ENCODE assay signal across 16 mouse cellular contexts in the genomic region with DNA sequence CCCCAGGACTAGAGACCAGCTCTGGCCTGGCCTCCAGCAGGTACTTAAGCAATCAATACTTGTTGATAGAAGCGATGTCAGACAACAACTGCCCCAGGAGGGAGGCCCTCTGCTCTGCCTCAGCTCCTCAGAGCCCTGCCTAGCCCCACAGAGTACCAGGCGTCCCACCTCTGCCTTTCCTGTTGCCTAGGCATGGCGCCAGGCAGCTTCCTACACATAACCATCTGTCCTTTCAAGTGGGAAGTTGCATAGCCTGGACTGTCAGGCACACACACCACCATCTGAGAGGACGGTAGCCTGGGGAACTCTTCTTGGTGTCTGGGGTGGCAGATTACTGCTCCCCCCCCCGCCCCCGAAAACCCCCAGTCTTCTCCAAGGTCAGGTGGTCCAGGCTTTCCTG. TPM values are rescaled to one million over a fixed set of nuclear protein-coding genes. Genes with fewer than 3 reads are reported as not detected.
DNase-seq lines count a peak whose midpoint lies in the region; ATAC-seq and TF ChIP-seq lines count a peak whose summit lies in the region.
"Had no signal": no experiment of that assay in that cellular context is flagged by ENCODE, and none has a peak within 500 bp of the region (broad histone marks: within the 10 kb centered on the region; RNA-seq: fewer than 3 reads in every experiment).

No protein-coding gene starts in this region.

- H3K4me3 ChIP-seq in cerebellum, adult 2 months (replicated peaks; ENCODE audit: insufficient read depth, low read depth, low read length), result no peak overlapping the region
- H3K4me3 ChIP-seq: embryonic facial prominence, embryonic 13.5 days; limb, embryonic 15.5 days had no signal

- TF ChIP-seq POLR2A in cerebellum, adult 2 months (IDR thresholded peaks at IDR 0.05; ENCODE audit: borderline replicate concordance, insufficient read depth, low read length), result no peak

- no peaks in the 10 kb centered on the region; the same call in 1 of the 2 replicates for H3K4me1 ChIP-seq in cerebellum, adult 2 months (ENCODE audit: control insufficient read depth, insufficient read depth, low read length)

- no peak for TF ChIP-seq CTCF in cerebellum, adult 2 months (IDR thresholded peaks at IDR 0.05; ENCODE audit: borderline replicate concordance, insufficient read depth, low read depth, low read length)

- ATAC-seq in common myeloid progenitor, adult 5-6 weeks (replicated peaks; ENCODE audit: low read depth, poor library complexity, severe bottlenecking), result peak; percentile 51; the same call in 1 of the 2 replicates
- peak; percentile 70 for ATAC-seq in megakaryocyte progenitor cell, adult 5-6 weeks (replicated peaks; ENCODE audit: poor library complexity)
- ATAC-seq: forebrain, embryonic 14.5 days; intestine, postnatal 0 days had no signal

- DNase-seq in kidney, adult 9 months, result peak; percentile 47
- no peak for DNase-seq in kidney, adult 18-20 months
- peak; percentile 60 to 66 for DNase-seq in layer of hippocampus, postnatal 36 days
- no peak for DNase-seq in testis, postnatal 14 days (ENCODE audit: low spot score)
- DNase-seq in cerebellum, adult 2 months, result no peak
- no peak for DNase-seq in adrenal gland, postnatal 25 days
- DNase-seq: cerebellum, postnatal 25 days; heart, adult 18-20 months; thymus, postnatal 25 days had no signal

- 47% methylated on average over 6 of the region's 6 CpGs for WGBS in cerebellum, adult 2 months

- no peak overlapping the region for H3K27ac ChIP-seq in cerebellum, adult 2 months (ENCODE audit: insufficient read depth, low read length)
- H3K27ac ChIP-seq: embryonic facial prominence, embryonic 13.5 days; macrophage had no signal

- H3K27me3 ChIP-seq in cerebellum, adult 2 months (ENCODE audit: control insufficient read depth, insufficient read depth, low read length), result no peaks in the 10 kb centered on the region
- H3K27me3 ChIP-seq: embryonic facial prominence, embryonic 13.5 days; limb, embryonic 15.5 days had no signal

RNA-seq across cellular contexts. Expression of gene Rflna, which starts 6.2 kb away (rescaled TPM):
- total RNA-seq in common myeloid progenitor, adult 5-6 weeks (2017), result not detected in 2 replicates
- under 1 TPM; 0.27 to 0.38 TPM for total RNA-seq in layer of hippocampus, postnatal 36 days (2021)
- total RNA-seq in megakaryocyte progenitor cell, adult 5-6 weeks (2015), result not detected in 2 replicates
- not detected in 2 replicates for total RNA-seq in megakaryocyte progenitor cell, adult 5-6 weeks (2017)
- polyA plus RNA-seq in cerebellum, adult 2 months (2012; rRNA removed), result 0.61 and 1.4 TPM in 2 replicates
- 3.9 and 4.3 TPM in 2 replicates for total RNA-seq in adrenal gland, postnatal 25 days (2021)
- polyA plus RNA-seq: macrophage had no signal

Comparison
In these comparisons a context has a peak if more than half of its experiments do, and no peak if none do; other contexts are left out.
1. DNase-seq: peak in kidney, adult 9 months (single experiment) and layer of hippocampus, postnatal 36 days (2 of 2); none in kidney, adult 18-20 months (single experiment), testis, postnatal 14 days (single experiment), cerebellum, adult 2 months (0 of 2) and adrenal gland, postnatal 25 days (single experiment).